Mouse (Mus musculus): ENCODE results near the gene Pip5k1c.
A peak's percentile ranks its signal among the peaks of the same experiment; 100 is the strongest.

Gene Pip5k1c

DNA sequence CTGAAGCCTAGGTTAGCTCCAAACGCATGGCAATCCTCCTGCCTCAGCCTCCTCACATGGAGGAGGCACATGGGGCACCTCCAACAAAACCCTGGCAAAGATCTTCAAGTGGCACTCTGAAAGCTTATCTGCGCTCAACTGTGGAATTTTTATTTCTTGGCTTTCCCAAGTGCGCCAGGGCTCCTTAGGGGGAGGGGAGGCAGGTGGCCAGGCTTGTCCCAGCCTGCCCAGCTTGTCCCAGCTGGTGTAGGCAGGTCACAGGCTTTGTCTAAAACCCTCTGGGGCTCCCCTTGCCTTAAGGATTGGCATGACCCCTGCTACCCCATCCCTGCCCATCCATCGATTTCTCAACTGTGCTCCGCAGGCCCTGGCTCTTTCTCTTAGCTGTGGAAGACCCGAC lies 8.6 kb upstream of the Pip5k1c start:
- DNase-seq (ENCODE audit: low spot score in 2 of 2), result no peak

DNA sequence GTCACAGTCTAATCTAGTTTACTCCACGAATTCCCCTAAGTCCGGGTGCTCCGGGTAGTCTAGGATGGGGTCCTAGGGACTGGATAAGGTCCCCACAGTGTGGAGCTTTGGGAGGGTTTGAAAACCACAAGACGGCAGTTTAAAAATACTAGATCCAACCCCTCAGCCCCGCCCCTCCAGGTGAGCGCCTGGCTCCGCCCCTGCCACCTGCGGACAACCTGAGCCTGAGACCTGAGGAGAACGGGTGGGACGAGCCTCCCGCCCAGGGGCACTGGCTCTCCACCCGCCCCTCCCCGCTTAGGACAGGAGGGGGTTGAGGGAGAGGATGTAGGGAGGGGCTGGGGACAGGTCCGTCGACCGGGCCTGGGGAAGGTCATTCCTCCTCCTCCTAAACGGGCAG lies 8.0 kb upstream of the Pip5k1c start:
- DNase-seq (ENCODE audit: low spot score in 2 of 2), result no peak

DNA sequence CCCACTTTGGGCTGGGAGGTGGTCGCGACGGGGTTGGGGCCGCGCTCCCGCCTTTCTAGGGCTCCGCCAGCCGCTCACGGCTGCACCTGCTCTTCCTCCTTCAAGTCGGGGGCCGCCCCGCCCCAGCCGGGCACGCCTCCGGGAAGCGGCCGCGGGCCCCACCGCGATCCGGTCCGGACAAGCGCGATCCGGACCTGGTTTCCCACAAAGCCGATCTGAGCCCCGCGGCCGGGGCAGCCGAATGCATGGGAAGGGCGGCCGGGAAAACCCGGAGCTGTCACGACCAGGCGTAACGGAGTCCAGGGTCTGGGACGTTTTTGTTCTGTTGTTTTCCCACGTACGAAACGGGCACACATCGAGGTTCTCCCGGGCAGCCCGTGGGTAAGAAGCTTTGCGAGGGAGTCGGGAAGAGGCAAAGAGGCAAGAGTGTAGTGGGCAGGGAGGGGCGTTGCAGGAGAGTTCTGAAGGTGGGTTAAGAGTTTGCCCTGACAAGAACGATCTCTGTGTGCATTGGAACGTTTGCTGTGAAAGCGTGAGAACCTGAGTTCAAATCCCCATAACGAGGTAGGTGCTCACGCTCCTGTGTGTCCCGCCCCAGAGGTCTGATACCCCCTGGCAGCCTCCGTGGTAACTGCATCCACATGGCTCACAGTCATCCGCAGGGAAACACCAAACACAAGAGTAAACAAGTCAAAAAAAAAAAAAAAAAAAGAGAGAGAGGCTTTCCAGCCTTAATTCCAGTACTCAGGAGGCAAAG lies 6.9 kb upstream of the Pip5k1c start:
- DNase-seq (ENCODE audit: low spot score in 2 of 2), result peak; percentile 91 to 94

DNA sequence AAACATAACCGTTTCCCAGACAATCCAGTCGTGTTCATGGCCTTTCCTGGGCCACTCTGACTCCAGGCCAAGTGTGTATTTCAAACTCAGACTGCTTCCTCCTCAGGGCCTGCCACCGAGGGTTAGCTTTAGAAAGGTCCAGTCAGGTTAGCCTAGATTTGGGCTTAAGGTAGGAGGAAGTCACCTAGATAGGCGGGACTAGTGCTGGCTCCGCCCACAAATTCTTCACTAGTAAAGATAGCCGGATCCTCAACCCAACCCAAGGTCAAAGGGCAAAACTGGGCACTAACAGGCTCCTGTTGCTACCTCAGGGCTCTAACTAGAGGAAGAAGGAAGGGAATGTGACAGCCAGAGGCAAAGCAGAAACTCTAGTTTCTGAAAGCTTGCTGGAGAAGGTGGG lies 6.2 kb upstream of the Pip5k1c start:
- DNase-seq (ENCODE audit: low spot score in 2 of 2), result peak in 1 of 2 experiments; percentile 53

DNA sequence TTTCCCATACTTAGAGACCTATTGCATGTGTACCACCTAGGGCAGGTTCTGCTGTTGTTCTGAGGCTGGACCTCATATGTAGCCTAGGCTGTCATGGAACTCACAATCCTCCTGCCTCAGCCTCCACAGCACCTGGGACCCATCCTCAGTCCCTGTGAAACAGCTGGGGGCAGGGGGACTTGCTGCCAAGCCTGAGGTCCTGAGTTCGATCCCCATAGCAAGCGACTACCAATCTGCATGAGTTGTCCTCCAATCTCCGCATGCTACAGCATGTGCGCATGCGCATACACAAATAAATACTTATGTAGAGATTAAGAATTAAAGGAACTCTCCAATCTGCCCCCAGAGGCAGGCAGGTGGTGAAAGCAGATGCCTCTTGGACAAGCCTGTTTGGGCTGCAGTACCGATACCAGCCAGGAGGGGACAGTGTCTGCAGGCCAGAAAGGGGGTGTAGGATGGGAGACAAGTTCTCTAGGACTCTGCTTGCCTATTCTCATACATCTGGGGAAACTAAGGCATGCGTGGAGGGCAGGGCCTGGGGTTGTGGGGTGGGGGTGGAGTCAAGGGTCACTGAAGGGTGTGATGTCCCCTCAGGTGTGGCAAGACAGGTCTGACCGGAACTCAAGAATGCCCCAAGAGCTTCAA lies 5.1 kb upstream of the Pip5k1c start:
- peak; percentile 78 to 90 for DNase-seq (ENCODE audit: low spot score in 2 of 2)

DNA sequence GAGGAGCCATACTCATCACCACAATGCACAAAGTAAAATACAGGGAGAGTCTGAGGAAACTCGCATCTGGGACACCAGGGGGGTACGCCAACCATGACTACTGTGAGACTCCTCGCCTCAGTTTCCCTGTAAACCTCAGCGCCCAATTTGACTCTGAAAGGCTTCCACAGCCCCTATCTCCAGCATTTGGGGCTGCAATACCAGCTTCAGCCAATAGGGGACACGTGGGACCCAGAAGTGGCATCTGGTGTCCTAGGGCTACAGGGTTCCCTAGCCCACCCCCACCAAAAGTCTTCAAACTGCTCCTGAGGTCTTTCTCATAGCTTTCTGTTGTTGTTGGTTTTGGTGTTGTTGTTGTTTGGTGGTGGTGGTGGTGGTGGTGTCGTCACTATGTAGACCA lies 4.2 kb upstream of the Pip5k1c start:
- DNase-seq (ENCODE audit: low spot score in 2 of 2), result peak; percentile 62 to 81

DNA sequence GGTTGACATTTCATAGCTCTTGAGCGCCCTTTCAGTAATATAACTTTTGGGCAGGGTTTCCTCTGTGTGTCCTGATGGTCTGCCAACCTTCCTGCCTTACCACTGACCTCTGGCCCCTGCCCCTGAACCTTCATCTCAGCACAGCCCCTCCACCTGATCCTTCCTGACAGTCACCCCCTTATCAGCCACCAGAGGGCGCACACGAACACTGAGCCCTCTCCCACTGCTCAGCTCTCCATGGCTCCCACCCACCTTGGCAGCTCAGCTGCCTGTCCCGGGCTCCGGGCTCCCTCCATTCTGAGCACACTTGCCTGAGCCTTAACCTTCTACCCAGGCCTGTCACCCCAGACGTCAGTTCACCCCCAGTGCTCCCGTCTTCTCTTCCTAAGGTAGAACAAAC lies 3.5 kb upstream of the Pip5k1c start:
- DNase-seq (ENCODE audit: low spot score in 2 of 2), result peak in 1 of 2 experiments; percentile 79

DNA sequence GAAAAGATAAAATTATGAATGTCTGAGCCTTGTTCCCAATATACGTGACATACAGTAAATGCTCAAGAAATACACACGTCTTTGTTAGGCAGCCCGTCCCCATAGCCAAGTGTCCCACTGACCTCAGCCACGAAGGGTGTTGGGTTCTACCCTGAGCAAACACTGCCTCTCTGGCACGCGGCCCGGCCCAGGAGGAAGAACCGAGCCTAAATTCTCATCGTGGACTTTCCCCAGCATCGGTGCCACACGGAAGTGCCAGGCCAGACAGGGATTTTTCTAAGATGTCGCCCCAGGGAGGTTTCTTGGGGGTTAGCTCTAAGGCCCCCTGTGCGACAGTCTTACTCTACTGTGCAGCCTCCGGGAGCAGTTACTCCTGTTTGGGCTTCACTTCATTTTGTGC lies 3.0 kb upstream of the Pip5k1c start:
- no peak for DNase-seq (ENCODE audit: low spot score in 2 of 2)

DNA sequence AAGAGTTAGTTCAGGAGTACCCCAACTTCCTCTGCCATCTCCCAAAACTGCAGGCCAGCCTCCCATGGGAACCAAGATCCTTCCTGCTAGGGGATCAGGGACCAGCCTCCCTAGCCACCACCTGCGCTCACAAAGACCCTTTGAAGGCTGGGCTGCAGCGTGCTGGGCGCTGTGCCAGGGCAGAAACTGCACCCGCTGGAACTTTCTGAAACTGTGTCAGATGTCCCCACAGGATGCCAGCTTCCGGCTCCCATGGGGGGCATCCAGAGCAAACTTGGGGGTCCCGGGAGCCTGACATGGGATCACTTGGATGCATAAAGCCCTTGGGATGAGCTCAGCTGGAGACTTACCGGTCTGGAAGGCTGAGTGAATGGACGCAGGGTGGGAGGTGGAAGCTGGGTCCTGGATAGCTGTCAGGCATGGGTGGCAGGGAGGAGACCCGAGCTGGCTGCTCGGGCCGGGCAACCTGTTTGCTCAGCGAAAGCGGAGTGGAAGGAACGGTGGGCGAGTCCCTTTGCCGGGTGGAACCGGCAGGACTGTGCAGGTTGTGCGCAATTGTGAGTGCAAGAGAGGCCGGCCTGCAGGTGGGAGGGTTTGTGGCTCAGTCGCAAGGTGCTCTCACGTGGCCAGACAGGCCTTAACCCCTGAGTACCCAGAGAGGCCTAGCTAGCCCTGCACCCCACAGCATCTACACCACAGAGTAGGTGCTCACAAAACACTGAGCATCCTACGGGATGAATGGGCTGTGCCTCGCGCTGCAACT lies 1.9 kb upstream of the Pip5k1c start:
- DNase-seq (ENCODE audit: low spot score in 2 of 2), result no peak

DNA sequence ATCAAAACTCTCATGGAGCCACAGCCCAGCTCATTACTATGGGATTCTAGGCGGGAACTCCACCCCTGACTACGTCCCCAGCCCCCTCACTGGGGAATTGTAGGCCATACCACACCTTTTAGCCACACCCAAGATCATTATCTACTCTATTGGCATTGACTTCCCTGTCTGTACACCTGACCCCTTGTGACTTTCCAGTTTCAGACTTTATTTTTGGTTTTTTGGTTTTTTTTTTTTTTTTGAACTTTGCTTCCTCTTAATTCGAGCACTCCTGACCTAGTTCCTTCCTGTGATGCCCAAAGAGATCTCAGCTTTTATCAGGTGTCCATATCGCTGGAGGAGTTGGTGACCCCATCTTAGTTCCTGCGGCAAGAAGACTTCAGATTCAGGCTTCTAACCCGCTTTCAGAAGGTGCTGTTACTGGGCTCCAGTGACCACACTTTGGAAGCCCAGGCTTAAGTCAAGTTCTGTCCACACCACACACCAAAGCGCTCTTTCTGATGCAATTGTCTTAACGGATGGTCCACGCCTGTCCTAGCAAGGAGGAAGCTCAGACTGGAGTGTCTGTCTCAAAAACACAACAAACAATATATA lies 1.2 kb upstream of the Pip5k1c start, which contains the start of gene Tjp3:
Gene Tjp3, minus strand, starts transcription at position 71 of the 594 bp plus-strand sequence.
- DNase-seq (ENCODE audit: low spot score in 2 of 2), result no peak

DNA sequence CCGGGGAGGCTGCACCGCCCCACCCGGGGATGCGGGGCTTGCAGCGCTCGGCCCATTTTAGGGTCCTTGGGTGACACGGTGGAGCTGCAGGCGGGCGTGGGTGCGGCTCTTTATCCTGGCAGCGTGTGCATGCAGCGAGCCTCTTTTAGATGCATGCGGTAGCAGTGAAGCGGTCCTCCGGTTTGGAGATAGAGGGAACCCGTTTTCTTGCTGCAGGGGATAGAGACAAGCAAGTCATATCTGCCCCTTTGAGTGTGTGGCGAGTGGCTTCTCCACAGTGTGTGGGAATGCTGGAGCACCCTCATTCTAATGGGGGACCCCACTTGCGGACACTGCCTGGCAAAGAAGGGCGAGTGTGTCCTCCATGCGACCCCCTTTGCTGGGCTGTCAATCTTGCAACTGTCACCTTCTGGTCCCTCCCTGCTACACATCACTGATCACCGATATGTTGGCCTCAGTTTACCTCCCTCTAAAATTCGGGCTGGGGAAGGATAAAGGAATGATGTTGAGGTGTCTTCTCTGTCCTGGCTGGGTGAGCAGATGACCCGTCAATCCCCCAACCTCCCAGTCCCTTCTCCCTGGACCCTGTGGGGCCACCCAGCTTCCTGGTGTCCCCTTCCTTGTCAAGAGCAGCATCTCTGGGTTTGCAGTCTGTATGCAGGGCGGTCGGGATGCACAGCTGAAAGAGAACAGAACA lies 719 bp downstream of the Pip5k1c start:
- DNase-seq (ENCODE audit: low spot score in 2 of 2), result no peak

DNA sequence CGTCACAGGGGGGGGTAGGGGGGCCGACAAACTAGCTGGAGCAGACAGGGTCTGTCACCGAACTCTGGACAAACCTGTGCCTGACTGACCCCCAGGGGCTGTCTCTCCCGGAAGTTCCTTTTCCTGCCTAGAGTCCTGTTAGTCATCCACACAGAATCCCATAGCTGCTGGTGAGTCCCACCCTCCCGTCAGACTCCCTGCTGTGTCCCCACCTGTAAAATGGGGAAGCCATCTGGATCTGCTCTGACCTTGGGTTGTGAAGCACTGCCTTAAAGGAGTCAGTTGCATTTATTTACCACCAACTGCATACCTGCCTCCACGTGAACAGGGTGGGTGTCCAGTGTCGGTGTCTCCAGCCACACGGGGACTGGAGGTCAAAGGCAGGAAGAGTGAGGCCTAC lies 1.7 kb downstream of the Pip5k1c start:
- no peak for DNase-seq (ENCODE audit: low spot score in 2 of 2)

DNA sequence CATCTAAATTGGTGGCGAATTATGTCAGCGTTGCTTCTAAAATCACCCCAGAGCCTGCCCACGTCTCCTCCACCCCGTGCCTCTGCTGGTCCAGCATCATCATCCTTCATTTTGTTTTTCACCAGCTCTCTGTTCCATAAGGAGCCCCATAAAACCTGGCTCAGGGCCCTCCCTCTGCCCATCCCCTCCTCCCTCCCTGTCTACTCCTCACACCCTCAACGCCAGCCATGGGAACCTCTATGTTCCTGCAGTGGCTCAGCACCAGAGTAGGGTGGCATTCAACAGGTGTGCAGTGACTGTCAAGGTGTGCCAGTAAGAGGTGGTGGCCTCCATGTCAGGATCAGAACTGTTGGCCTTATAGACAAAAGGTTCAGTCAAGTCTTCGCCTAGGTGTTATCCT lies 2.4 kb downstream of the Pip5k1c start:
- DNase-seq (ENCODE audit: low spot score in 2 of 2), result no peak

DNA sequence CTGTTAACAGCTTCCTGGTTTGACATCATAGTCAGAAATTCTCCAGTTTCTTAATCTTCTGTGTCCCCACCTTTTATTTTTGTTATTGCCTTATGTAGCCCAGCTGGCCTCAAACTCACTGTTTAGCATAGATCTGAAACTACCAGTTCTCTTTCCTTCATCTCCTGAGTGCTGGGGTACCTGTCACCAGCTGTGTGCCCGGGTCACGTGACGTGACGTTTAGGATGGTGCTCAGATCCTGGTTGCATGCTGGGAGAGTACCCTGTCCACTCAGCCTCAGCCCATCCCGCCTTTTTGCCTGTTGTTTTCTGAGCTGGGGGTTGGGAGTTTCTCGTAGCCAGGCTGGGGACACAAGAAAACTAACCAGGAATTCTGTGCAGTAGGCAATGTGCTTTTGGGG lies 4.5 kb downstream of the Pip5k1c start:
- peak in 1 of 2 experiments; percentile 64 for DNase-seq (ENCODE audit: low spot score in 2 of 2)

DNA sequence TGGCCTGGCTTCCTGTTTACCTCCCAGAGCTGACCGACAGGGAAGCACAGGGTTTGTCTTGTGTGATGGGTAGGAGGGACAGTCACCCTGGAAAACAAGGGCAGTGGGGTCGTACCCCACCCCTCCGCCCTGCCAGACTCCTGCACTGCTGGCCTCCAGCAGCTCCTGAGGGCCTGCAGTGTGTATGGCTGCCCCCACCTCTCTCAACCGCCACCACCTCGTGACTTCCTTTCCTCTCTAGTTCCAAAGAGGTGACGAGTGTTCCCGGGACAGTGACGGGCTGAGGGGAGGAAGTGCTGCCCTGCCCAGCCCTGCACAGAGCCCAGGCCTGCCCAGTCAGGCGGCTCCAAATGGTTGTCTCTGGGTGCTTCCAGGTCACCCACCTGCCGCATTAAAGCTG lies 5.1 kb downstream of the Pip5k1c start:
- peak in 1 of 2 experiments; percentile 59 for DNase-seq (ENCODE audit: low spot score in 2 of 2)

DNA sequence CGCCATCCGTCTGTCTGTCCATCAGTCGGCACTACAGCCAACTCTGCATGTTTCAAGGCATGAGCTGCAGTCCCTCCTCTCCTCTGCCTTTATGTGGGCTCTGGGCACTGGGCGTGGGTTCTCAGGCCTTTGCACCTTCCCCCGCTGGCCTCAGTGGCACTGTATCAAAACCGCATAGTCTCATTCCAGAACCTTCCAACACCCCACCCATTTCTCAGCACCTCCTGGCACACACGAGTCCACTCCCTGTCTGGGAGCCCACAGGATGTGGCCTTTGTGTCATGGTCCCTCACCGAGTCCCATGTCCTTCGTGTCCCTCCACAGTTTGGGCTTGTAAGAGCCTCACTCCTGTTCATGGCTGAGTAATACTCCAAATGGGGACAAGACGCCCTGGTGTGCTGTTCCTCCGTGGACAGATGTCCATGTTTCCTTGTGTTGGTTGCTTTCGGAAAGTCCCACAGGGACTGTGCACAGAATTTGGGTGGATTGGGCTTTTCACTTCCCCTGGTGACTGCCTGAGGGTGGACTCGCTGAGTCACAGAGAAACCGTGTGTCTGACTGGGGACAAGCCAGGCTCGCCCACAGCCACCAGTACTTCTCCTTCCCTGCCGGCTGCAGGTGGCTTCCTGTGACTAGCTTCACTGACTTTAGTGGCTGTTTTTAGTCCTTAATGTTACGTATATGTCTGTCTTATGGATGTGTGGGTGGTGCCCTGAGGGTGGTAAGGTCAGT lies 5.8 kb downstream of the Pip5k1c start:
- DNase-seq (ENCODE audit: low spot score in 2 of 2), result peak in 1 of 2 experiments; percentile 67

DNA sequence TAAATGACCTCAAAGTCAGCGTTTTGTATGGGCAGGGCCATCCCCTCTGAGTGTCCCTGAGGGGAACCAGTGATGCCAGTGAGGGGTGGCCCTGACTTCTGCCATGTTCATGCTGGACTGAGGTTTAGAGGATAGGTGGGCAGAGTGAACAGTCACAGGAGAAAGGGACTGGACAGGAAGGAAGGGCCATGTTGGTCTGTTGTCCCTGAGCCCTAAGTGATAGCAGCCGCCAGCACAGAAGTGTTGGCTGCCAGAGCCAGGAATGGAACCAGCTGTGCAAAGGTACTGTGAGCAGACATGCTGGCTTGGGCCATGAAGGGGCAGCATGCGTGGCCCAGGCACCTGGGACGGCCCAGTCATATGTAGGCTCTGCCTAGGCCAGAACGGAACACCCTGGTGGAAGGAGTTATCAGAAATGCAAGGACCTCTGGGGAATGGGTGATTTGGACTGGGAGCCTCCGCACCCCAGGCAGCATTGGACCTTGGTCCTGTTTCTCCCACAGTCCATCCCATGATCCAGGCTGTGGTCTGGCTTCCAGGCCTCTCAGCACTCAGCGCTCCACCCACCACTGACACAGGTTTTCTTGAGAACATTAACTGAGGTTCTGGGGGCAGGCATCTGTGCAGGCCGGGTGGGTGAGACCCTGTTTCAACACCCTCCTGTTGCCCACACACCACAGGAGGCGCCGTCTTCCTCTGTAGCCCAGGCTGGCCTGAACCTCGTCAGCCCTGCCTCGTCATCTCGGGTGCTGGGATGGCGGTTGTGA lies 7.0 kb downstream of the Pip5k1c start:
- DNase-seq (ENCODE audit: low spot score in 2 of 2), result no peak

DNA sequence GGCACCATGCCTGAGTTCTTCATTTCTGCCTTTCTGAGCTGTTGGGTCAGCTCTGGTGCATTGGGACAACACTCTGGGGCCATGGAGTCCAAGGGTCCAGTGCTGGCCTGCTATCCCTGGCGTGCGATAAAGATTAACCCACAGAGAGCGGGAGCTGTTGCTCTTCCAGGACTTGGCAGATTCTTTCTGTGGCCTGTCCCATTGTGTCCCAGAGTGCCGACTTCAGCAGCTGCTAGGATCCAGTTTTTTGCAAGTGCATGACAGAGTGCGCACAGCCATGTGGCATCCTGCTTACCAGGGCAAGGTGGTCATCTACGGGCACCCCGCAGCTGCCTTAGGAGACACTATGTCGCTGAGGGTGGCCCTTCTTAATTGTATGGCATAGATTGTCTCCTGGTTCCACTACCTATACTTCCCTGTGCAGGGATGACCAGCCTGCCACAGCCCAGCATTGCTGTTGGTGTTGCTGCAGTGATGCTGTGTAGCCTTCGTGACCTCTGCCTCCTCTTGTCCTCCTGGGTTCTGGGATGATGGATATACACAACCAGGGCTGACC lies 7.7 kb downstream of the Pip5k1c start:
- no peak for DNase-seq (ENCODE audit: low spot score in 2 of 2)

DNA sequence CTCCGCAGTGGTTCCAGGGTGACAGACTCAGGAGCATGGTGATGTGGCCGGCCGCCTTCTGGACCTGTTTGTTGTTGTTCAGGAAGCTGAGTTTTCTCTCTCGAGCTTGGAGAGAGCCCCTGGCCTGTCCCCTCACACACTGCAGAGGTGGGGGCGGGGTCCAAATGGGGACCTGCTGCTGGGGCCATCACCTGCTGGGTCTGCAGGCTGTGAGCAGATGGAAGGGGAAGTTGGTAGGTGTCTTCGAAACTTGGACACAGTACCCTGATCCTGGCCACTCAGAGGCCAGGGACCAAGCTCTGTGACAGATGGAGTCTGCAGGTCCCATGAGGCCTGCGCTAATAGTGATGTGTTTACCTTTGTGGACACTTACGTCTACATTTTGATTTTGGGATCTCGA lies 8.6 kb downstream of the Pip5k1c start:
- DNase-seq (ENCODE audit: low spot score in 2 of 2), result no peak

DNA sequence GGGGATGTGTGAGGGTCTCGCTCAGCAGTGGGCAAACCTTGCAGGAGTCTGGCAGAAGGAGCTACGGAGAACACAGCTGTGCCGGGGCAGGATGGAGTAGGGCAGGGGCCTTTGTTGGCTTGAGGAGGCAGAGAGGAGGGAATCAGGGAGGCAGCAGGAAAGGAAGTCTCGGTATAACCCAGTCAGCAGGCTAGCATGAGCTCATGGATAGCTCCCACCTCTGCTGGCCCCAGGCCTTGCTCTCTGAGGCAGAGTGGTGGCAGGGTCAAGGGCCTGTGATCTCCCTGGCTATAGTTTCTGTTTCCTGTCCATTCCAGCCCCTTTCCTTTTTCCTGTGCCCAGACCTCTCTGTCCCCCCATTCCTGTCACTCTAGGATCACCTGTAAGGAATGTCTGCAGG lies 9.5 kb downstream of the Pip5k1c start:
- no peak for DNase-seq (ENCODE audit: low spot score in 2 of 2)
